Comparison of ENCODE assay signal across 8 mouse cellular contexts in the genomic region with DNA sequence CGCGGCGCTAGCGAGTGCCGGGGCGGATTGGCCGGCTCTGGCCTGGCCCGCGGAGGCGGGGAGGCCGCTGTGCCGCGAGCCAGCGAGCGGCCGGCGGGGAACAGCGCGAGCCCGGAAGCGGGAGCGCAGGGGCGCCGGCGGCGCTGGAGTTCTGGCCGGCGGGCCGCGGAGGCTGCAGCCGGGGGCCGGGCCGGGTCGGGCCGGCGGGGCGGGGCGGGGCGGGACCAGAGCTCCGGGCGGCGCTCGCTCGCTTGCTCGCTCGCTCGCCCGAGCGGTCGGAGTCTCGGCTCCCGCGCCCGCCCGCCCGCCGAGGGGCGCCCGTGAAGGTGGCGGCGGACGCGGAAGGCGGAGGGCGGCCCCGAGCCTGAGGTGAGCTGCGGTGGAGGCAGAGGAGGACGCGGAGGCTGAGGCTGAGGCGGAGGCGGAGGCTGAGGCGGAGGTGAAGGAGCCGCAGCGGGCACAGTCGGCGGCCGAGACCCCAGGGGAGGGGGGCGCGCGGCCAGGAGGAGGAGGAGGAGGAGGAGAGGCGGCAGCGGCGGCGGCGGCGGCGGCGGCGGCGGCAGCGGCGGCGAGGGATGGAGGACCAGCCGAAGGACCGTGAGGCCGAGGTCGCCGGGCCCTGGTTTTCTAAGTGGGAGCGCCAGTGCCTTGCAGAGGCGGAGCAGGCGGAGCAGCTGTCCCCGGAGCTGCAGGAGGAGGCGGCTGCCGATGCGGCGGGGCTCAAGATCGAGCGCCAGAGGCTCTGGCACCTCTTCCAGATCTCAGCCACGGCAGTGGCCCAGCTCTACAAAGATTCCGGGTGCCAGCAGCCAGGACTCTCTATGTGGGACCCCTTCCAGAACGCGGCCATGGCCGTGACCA. TPM values are rescaled to one million over a fixed set of nuclear protein-coding genes. Genes with fewer than 3 reads are reported as not detected.
DNase-seq lines count a peak whose midpoint lies in the region; ATAC-seq lines count a peak whose summit lies in the region.

No protein-coding gene starts in this region.

- H3K36me3 ChIP-seq in hindbrain, embryonic 11.5 days (ENCODE audit: control insufficient read depth, insufficient read depth, low read length): no peaks in the 10 kb centered on the region
- no peaks in the 10 kb centered on the region for H3K36me3 ChIP-seq in lung, embryonic 15.5 days

- no peaks in the 10 kb centered on the region for H3K27me3 ChIP-seq in hindbrain, embryonic 11.5 days (ENCODE audit: control insufficient read depth, insufficient read depth, low read length)
- H3K27me3 ChIP-seq in lung, embryonic 15.5 days: peaks cover 7% of the 10 kb centered on the region

- no peaks in the 10 kb centered on the region for H3K4me1 ChIP-seq in hindbrain, embryonic 11.5 days (replicated peaks; ENCODE audit: control insufficient read depth, insufficient read depth, low read length)
- H3K4me1 ChIP-seq in lung, embryonic 15.5 days: no peaks in the 10 kb centered on the region

- peak overlapping the region; percentile 52 for H3K4me3 ChIP-seq in hindbrain, embryonic 11.5 days (ENCODE audit: low read depth, low read length)
- H3K4me3 ChIP-seq in lung, embryonic 15.5 days: peak overlapping the region; percentile 51

- H3K9me3 ChIP-seq in hindbrain, embryonic 11.5 days (ENCODE audit: control insufficient read depth, low read length): no peaks in the 10 kb centered on the region
- H3K9me3 ChIP-seq in lung, embryonic 15.5 days: no peaks in the 10 kb centered on the region

- H3K4me2 ChIP-seq in hindbrain, embryonic 11.5 days (replicated peaks; ENCODE audit: low read depth, low read length): peak overlapping the region; percentile 47
- peak overlapping the region; percentile 66 for H3K4me2 ChIP-seq in lung, embryonic 15.5 days

- peak overlapping the region; percentile 81 for H3K27ac ChIP-seq in hindbrain, embryonic 11.5 days (ENCODE audit: low read depth, low read length)
- no peak overlapping the region for H3K27ac ChIP-seq in lung, embryonic 15.5 days

- H3K9ac ChIP-seq in hindbrain, embryonic 11.5 days (ENCODE audit: low read depth, low read length): peak overlapping the region; percentile 71
- H3K9ac ChIP-seq in lung, embryonic 15.5 days: peak overlapping the region; percentile 31; the same call in 1 of the 2 replicates

- ATAC-seq in hindbrain, embryonic 11.5 days (ENCODE audit: low FRiP score): peak; percentile 81
- ATAC-seq in lung, embryonic 15.5 days (ENCODE audit: borderline replicate concordance, extremely low read depth, low FRiP score, low TSS enrichment): peak; percentile 96

- DNase-seq in ZHBTc4 (ENCODE audit: low read depth, low spot score): peak; percentile 57
- peak; percentile 29 for DNase-seq in cerebellum, adult 9-10 months
- peak; percentile 5 to 18 for DNase-seq in frontal cortex, postnatal 14 days (ENCODE audit: low spot score in 2 of 2)
- peak; percentile 55 for DNase-seq in hindbrain, embryonic 11.5 days (ENCODE audit: low spot score)
- peak; percentile 6 for DNase-seq in layer of hippocampus, adult 9-11 months
- peak; percentile 51 for DNase-seq in retina, embryonic 14.5 days (ENCODE audit: low spot score)
- no peak for DNase-seq in T-cell, adult 2 months (ENCODE audit: low spot score)

- WGBS in hindbrain, embryonic 11.5 days: 14% methylated on average over 27 of the region's 113 CpGs
- 10% methylated on average over 58 of the region's 113 CpGs for WGBS in lung, embryonic 15.5 days

RNA-seq across cellular contexts. Expression of gene Gm7073, which starts 8.6 kb away (rescaled TPM):
- polyA plus RNA-seq in hindbrain, embryonic 11.5 days (2014; fragmentation: Nextera tagmentation; extraction: Ambion mirVana): not detected in 2 replicates
- polyA plus RNA-seq in lung, embryonic 15.5 days (2015; fragmentation: Nextera tagmentation; extraction: Ambion mirVana): not detected in 2 replicates

RNA-seq across cellular contexts. Expression of gene Atp11c, which starts 44.8 kb away (rescaled TPM):
- 18.1 and 20.6 TPM in 2 replicates for polyA plus RNA-seq in hindbrain, embryonic 11.5 days (2014; fragmentation: Nextera tagmentation; extraction: Ambion mirVana)
- 7.2 and 7.8 TPM in 2 replicates for polyA plus RNA-seq in lung, embryonic 15.5 days (2015; fragmentation: Nextera tagmentation; extraction: Ambion mirVana)
